Mouse (Mus musculus): Measurements from ENCODE around the gene Tnnt3. TPM values are rescaled to one million over a fixed set of nuclear protein-coding genes. Genes with fewer than 3 reads are reported as not detected.

The Tnnt3 gene
- 1 to 10 TPM; 1.2 to 1.4 TPM for total RNA-seq (2021)
- long read RNA-seq, experiment 1 = 0 reads
- long read RNA-seq, experiment 2 = 0 reads

DNA sequence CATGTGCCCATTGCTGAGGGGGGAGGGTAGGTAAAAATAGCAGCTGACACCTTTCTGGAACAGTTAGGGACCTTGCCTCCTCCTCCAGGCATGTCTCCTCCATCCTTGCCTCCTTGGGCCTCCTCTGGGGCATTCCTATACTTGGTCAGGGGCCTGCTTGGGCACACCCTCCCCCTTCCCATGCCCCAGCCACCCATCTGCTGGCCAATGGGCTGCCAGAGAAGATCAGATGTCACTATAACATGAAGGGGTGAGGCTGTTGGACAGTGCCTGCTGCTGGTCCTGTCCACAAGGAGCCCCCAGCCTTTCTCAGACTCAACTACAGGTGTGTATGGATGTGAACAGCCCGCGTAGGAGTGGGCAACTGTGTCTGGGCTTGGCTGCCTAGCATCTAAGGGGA is at the start of gene Tnnt3:
TSS of gene Tnnt3 (plus strand) at position 262 of the 400 bp plus-strand sequence.
- intact Hi-C loops (cut with DNase I) = no loop called here
- no peak for DNase-seq

- intact Hi-C loops (cut with DNase I) = no loop called here
- DNase-seq = no peak
Measured at GRCm38 (mm10) chr7:142449038-142449617, 49.5 kb upstream of the Tnnt3 start.

DNA sequence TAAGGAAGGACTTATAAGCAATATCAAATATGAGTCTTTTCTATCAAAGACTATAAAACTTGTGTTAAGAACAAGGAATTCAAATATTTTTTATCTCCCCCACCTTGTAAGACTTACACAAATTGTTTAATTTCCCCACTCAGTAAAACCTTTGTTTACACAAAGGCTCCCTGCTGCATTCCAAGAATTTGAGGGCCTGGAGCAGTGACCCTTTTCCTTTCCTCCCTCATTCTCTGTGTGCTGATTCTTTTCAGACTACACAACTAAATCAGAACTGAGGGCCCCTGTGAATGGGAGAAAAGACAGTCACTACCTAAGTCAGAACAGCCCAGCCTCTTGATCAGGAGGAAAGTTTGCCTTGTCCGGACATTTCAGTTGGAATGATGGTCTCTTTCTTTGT is 43.9 kb upstream of the Tnnt3 start:
- DNase-seq = no peak
- intact Hi-C loops (cut with DNase I) = no loop called here

DNA sequence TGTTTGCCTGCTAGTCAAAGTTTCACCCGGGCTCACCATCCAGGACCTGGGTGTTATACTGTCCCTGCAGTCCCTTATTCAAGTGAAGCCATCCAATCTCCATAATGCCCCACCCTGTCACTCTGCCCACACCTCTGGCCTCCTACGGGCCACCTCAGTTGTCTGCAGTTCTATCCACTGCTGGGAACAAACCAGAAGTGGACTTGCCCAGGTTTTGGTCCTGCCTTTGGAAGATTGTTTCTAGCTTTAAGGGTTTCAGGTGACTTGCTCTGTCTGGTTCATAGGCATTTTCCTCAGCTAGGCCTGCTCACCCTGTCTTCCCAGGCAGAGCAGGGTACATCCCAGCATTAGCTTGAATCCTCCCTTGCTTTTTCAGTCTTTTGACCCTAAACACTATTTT is 43.4 kb upstream of the Tnnt3 start:
- no peak for DNase-seq
- intact Hi-C loops (cut with DNase I) = no loop called here

DNA sequence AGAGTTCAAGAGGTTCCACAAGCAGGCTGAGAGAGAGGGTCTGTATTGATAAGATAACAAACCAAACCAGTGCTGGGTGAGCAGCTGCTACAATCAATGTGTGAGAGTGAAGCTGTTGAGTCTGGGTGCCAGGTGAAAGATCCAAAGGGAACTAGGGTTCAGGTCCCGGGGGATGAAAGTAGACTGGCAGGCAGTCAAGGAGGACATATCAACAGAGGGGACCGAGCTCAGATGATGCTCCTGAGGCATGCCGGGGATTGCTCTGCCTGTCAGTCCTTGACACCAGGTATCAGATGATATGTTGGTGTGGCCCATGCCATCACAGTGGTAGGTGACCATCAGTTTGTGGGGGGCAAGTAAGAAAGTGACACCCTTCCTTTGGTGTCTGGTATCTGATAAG is 41.8 kb upstream of the Tnnt3 start:
- intact Hi-C loops (cut with DNase I) = no loop called here
- peak in 1 of 2 experiments; percentile 24 for DNase-seq

DNA sequence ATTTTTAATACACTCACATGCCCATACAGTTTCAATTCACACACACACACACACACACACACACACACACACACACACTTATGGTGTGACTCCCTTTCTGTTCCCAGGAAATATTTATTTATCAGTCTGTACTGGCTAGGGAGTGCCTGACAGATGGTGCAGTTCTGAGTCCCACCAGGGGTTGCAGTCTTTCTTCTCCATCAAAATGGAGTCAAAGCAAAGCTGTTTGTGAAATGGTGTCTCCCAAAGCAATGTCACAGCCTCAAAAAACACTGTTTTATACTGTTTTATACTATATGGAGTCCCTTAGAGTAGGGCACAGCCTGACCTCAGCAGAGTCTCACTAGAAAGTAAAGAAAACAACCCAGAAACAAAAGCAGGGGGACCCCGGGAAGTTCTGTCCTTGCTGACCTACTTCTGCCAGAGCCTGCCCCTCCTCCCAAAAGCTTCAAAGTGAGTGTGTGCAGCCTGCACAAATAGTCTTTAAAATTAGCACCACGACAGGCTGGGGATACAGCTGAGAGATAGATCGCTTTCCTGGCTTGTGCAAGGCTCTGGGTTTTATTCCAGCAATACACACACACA is 41.3 kb upstream of the Tnnt3 start:
- intact Hi-C loops (cut with DNase I) = no loop called here
- peak in 1 of 2 experiments; percentile 57 for DNase-seq

GRCm38 (mm10) chr7:142458026-142458425 is 40.6 kb upstream of the Tnnt3 start:
- DNase-seq = peak in 1 of 2 experiments; percentile 25
- intact Hi-C loops (cut with DNase I) = no loop called here

DNA sequence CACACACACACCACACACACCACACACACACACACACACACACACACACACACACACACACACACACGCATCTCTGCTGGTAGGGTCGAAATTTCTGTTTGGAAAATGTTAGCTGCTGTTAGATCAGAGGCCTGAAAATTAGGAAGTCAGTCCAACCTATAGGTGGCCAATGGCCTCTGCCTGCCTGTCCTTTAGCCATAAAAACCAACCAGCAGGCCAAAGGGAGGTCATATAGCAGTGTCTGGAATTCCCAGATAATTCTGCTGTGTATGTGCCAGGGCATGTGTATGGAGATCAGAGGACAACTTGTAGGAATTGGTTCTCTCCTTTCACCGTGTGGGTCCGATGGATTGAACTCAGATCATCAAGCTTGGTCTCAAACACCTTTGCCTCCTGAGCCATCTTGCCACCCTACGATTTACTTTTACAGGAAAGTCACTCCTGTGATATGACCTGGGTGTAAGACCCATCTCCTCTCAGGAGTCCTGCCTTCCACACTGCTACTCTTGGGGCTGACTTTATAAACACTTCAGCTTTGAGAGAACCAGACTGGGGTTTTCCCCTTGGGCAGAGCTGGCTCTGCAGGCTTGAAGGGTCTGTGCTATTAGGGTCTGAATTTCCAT is 39.8 kb upstream of the Tnnt3 start:
- intact Hi-C loops (cut with DNase I) = no loop called here
- peak in 1 of 2 experiments; percentile 15 for DNase-seq

GRCm38 (mm10) chr7:142459299-142459691 is 39.3 kb upstream of the Tnnt3 start:
- intact Hi-C loops (cut with DNase I) = no loop called here
- DNase-seq = peak in 1 of 2 experiments; percentile 52

DNA sequence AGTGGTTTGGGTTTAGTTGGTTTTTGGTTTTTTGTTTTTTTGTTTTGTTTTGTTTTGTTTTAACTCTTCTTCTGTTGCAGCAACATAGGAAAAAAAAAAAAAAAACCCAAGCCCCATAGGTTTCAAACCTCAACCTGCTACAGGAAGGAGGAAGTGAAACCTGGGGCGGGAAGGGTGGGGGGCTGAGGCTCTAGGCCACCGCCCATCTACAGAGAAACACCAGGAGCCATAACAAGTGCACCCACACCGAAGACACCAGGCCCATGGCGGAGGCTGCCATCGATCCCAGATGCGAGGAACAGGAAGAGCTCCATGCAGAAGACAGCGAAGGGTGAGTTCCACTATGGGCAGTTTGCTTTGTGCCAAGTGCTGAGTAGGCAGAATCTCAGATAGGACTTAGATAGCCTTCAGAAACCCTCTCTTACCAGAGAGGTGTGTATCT is 38.0 kb upstream of the Tnnt3 start, which contains the start of gene Lsp1:
TSS of gene Lsp1 (plus strand) at position 174 of the 442 bp plus-strand sequence.
- intact Hi-C loops (cut with DNase I) = no loop called here
- no peak for DNase-seq

DNA sequence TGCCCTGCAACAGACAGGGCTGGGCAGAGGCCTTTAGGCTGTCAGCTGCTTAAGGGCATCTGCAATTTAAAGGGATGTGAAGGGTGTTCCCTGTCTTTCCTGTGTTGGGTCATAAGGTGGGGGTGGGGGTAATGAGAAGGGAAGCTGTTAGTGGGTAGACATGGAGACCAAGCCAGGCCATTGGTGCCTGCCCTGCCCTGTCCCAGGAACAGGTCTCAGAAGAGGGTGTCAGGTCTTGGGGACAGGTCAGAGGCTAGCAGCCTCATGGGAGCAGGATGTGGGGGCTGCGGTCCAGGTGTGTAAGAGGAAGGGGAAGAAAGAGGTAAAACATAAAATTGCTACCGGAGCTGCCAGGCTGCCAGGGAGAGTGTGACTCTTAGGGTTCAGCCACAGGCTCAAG is 37.2 kb upstream of the Tnnt3 start:
- DNase-seq = no peak
- intact Hi-C loops (cut with DNase I) = no loop called here

DNA sequence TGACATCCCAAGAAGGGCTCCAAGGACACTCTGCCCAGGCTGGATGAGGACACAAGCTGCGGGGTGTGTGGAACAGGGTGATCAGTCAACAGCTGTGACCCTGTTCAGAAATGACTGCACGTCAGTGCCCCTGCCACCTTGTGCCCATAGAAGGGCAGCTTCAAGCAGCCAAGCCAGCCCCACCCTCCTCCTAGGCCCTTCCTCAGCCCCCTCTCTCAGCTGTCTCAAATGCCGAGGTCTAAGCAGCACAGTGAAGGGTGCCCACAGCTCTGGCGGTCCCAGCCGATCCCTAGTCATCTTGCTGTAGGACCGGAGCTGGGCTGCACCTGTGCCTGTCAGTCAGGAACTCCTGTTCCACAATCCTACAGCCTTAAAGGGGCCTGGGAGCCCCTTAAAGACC is 36.4 kb upstream of the Tnnt3 start:
- intact Hi-C loops (cut with DNase I) = no loop called here
- DNase-seq = peak in 1 of 2 experiments; percentile 16

- intact Hi-C loops (cut with DNase I) = no loop called here
- DNase-seq = no peak
Measured at GRCm38 (mm10) chr7:142462594-142463078, 36.0 kb upstream of the Tnnt3 start.

- peak in 1 of 2 experiments; percentile 36 for DNase-seq
- intact Hi-C loops (cut with DNase I) = no loop called here
Measured at GRCm38 (mm10) chr7:142470171-142470691, 28.4 kb upstream of the Tnnt3 start.

GRCm38 (mm10) chr7:142470808-142471413 is 27.7 kb upstream of the Tnnt3 start:
- intact Hi-C loops (cut with DNase I) = no loop called here
- DNase-seq = peak; percentile 74 to 83

DNA sequence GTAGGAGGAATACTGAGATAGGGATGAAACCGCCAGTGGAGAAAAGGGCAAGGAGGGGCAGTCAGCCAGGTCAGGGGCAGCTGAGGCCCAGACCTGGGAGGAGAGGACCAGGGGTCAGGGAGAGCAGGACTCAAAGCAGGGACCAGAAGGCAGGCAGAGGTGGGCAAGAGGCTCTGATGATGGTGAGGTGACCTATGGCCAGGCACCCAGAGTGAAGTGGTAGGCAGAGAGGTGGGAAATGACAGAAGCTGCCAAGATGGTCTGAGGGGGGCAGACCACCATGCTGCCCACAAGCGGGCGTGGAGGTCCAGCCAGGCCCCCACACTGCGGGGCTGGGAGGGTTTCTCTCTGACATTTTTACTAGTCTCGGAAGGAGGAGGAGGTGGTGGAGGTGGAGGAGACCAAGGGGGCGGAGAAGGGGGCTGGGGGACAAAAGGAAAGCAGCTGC is 27.2 kb upstream of the Tnnt3 start:
- intact Hi-C loops (cut with DNase I) = no loop called here

DNA sequence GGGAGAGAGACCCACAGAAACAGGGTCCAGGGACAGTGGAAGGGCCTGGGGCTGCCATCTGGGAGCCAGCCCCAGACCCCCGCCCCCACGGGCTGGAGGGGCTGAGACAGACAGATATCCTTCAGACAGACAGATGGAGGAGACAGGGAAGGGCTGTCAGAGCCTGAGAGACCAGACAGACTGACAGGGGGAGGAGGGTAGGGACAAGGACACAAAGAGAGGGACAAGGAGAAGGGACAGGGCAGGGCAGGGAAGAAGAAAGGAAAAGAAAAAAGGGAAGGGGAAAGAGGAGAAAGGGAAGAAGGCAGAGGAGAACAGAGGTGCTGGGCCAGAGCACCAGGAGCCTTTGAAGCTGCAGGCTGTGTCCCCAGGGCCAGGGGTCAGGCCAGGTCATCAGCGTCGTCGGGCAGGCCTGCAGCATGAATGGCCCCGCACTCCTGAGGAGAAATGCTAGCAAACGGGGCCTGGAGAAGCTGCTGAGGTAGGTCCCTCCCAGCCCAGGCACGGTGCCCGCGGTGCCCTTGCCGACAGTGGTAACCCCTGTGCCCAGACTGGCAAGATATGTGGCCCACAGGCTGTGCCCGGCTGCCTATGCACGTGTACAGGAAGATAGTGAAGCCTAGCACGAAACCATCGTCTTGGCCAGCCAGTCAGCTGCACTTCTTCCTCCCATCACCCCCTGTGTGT is 26.6 kb upstream of the Tnnt3 start:
- peak; percentile 68 to 72 for DNase-seq
- intact Hi-C loops (cut with DNase I) = no loop called here

More for the DNA sequence above, 27.2 kb upstream of the Tnnt3 start:
- DNase-seq = peak in 1 of 2 experiments; percentile 33

- intact Hi-C loops (cut with DNase I) = no loop called here
- peak in 1 of 2 experiments; percentile 5 for DNase-seq
Measured at GRCm38 (mm10) chr7:142472936-142473335, 25.7 kb upstream of the Tnnt3 start.

- intact Hi-C loops (cut with DNase I) = no loop called here
- DNase-seq = peak in 1 of 2 experiments; percentile 1
Measured at GRCm38 (mm10) chr7:142473476-142473875, 25.2 kb upstream of the Tnnt3 start.

DNA sequence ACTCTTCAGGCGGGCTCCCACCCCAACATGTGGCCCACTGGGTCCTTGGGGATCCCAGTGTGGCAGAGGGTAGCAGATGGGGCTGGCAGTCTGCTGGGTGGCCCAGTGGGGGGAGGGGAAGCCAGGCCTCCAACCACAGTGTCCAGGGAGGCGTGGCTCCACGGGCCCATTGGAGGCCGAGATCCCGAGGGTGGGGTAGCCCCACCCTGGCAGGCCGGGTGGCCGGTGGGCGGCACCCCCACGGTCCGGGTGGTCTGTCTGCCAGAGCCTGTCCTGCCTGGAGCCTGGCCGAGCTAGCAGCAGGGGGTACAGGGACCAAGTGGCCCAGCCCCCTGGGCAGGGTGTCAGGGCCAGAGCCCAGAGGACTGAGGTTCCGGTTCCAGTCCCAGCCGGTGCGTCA is 23.8 kb upstream of the Tnnt3 start:
- DNase-seq = peak; percentile 73 to 74

More for the DNA sequence above, 23.8 kb upstream of the Tnnt3 start:
- intact Hi-C loops (cut with DNase I) = no loop called here

Data from heart, postnatal 14 days (tissue).